Mouse (Mus musculus): ENCODE results near the gene Abtb2. TPM values are rescaled to one million over a fixed set of nuclear protein-coding genes. Genes with fewer than 3 reads are reported as not detected.

Gene Abtb2
- polyA plus RNA-seq, 1 experiment: 10.6 TPM

GRCm38 (mm10) chr2:103703336-103703735, 137.2 kb downstream of the Abtb2 start:
- H3K27me3 ChIP-seq (ENCODE audit: control insufficient read depth, insufficient read depth, low read length): no peaks in the 10 kb centered on the region
- WGBS: 36% methylated on average over 10 of the region's 10 CpGs
- no peak for DNase-seq (ENCODE audit: low read depth in 1 of 2, low spot score in 2 of 2)
- H3K36me3 ChIP-seq (ENCODE audit: control insufficient read depth, insufficient read depth, low read length): peaks cover 6% of the 10 kb centered on the region; the same call in 1 of the 2 replicates
- peak overlapping the region; percentile 47 for H3K27ac ChIP-seq (ENCODE audit: insufficient read depth, low read length)
- no peaks in the 10 kb centered on the region for H3K4me1 ChIP-seq (ENCODE audit: control insufficient read depth, insufficient read depth, insufficient read length)
- TF ChIP-seq CTCF (IDR thresholded peaks at IDR 0.05; ENCODE audit: extremely low read depth, insufficient read depth, insufficient read length, insufficient replicate concordance) (no peak), POLR2A (IDR thresholded peaks at IDR 0.05; ENCODE audit: low read depth, low read length) (no peak)
- H3K4me3 ChIP-seq (ENCODE audit: extremely low read depth, insufficient read depth, insufficient read length): no peak overlapping the region

DNA sequence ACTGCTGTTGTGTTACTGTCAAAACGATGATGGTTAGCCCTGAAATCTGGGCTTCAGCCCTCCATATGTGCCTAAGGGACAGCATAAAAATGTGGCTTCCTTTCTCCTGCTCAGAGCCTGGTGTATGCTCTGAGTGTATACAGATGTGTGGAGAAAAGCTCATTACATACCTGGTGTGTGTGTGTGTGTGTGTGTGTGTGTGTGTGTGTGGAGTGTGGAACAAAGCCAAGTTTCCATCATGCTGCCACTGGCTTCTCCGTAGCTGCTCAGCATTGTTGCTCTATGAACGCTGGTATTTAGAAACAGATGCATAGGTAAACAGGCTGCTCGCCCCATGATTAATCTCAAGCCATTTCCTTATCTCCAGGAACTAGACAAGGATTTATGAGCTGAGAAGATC, 137.8 kb downstream of the Abtb2 start:
- Histone ChIP-seq H3K27ac (ENCODE audit: insufficient read depth, low read length) (0 out of 2 replicates have a peak overlapping the region, but pooled peaks have one; percentile 47), H3K36me3 (ENCODE audit: control insufficient read depth, insufficient read depth, low read length) (peaks cover 6% of the 10 kb centered on the region; the same call in 1 of the 2 replicates), H3K4me3 (ENCODE audit: extremely low read depth, insufficient read depth, insufficient read length) (no peak overlapping the region), H3K4me1 (ENCODE audit: control insufficient read depth, insufficient read depth, insufficient read length) (no peaks in the 10 kb centered on the region), H3K27me3 (ENCODE audit: control insufficient read depth, insufficient read depth, low read length) (no peaks in the 10 kb centered on the region)
- TF ChIP-seq CTCF (IDR thresholded peaks at IDR 0.05; ENCODE audit: extremely low read depth, insufficient read depth, insufficient read length, insufficient replicate concordance): no peak
- no peak for TF ChIP-seq POLR2A (IDR thresholded peaks at IDR 0.05; ENCODE audit: low read depth, low read length)
- WGBS: 74% methylated on average over 4 of the region's 4 CpGs
- DNase-seq (ENCODE audit: low read depth in 1 of 2, low spot score in 2 of 2): no peak

DNA sequence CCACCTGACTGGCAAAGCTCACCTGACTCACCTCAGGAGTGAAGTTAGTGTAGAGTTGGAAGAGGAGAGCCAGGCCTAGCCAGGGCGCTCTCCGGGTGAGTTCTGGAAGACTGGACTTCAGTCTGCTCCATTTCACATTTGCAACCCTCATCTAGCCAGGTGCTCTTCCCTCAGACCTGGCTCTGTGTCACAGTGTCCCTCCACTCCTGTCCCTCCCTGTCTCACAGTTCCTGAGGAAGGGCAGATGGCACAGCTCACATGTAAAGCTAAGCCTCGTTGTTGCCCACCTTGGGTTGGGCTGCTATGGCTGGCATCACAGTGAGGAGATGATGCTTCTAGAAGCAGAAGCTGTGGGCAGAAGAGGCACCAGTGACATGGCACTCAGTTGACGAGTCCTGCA, 139.7 kb downstream of the Abtb2 start:
- H3K4me1 ChIP-seq (ENCODE audit: control insufficient read depth, insufficient read depth, insufficient read length): no peaks in the 10 kb centered on the region
- no peak for DNase-seq (ENCODE audit: low read depth in 1 of 2, low spot score in 2 of 2)
- no peak for TF ChIP-seq POLR2A (IDR thresholded peaks at IDR 0.05; ENCODE audit: low read depth, low read length)
- TF ChIP-seq CTCF (IDR thresholded peaks at IDR 0.05; ENCODE audit: extremely low read depth, insufficient read depth, insufficient read length, insufficient replicate concordance): no peak
- 82% methylated on average over 4 of the region's 4 CpGs for WGBS
- no peak overlapping the region for H3K4me3 ChIP-seq (ENCODE audit: extremely low read depth, insufficient read depth, insufficient read length)
- H3K27ac ChIP-seq (ENCODE audit: insufficient read depth, low read length): no peak overlapping the region
- peaks cover 8% of the 10 kb centered on the region; the same call in 1 of the 2 replicates for H3K36me3 ChIP-seq (ENCODE audit: control insufficient read depth, insufficient read depth, low read length)
- H3K27me3 ChIP-seq (ENCODE audit: control insufficient read depth, insufficient read depth, low read length): no peaks in the 10 kb centered on the region

- no peak overlapping the region for H3K27ac ChIP-seq (ENCODE audit: insufficient read depth, low read length)
- 45% methylated on average over 11 of the region's 11 CpGs for WGBS
- TF ChIP-seq CTCF (IDR thresholded peaks at IDR 0.05; ENCODE audit: extremely low read depth, insufficient read depth, insufficient read length, insufficient replicate concordance) (no peak), POLR2A (IDR thresholded peaks at IDR 0.05; ENCODE audit: low read depth, low read length) (no peak)
Measured at GRCm38 (mm10) chr2:103706226-103706625, 140.1 kb downstream of the Abtb2 start.

GRCm38 (mm10) chr2:103707056-103707776, 141.1 kb downstream of the Abtb2 start:
- 54% methylated on average over 6 of the region's 6 CpGs for WGBS

More at GRCm38 (mm10) chr2:103706226-103706625, 140.1 kb downstream of the Abtb2 start:
- Histone ChIP-seq H3K36me3 (ENCODE audit: control insufficient read depth, insufficient read depth, low read length) (peaks cover 8% of the 10 kb centered on the region; the same call in 1 of the 2 replicates), H3K27me3 (ENCODE audit: control insufficient read depth, insufficient read depth, low read length) (no peaks in the 10 kb centered on the region), H3K4me3 (ENCODE audit: extremely low read depth, insufficient read depth, insufficient read length) (no peak overlapping the region), H3K4me1 (ENCODE audit: control insufficient read depth, insufficient read depth, insufficient read length) (no peaks in the 10 kb centered on the region)
- DNase-seq (ENCODE audit: low read depth in 1 of 2, low spot score in 2 of 2): no peak

DNA sequence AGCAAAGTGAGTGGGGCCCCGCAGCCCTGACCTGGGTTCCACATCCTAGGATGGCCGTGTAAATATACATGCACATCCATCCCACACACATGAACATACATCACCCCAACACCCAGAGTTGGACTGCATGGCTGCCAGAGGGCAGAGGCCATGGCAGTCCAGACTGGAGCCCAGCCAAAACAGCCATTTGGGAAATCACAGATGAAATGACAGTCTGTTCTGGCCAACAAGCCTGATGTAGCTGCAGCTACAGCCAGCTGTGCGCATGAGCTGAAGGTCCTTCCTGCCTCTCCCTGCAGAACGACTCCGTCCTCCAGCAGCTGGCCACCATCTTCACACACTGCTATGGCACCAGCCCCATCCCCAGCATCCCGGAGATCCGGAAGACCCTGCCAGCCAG, 144.7 kb downstream of the Abtb2 start:
- Histone ChIP-seq H3K36me3 (ENCODE audit: control insufficient read depth, insufficient read depth, low read length) (peaks cover 8% of the 10 kb centered on the region; the same call in 1 of the 2 replicates), H3K27me3 (ENCODE audit: control insufficient read depth, insufficient read depth, low read length) (no peaks in the 10 kb centered on the region), H3K27ac (ENCODE audit: insufficient read depth, low read length) (no peak overlapping the region), H3K4me1 (ENCODE audit: control insufficient read depth, insufficient read depth, insufficient read length) (no peaks in the 10 kb centered on the region), H3K4me3 (ENCODE audit: extremely low read depth, insufficient read depth, insufficient read length) (no peak overlapping the region)
- no peak for DNase-seq (ENCODE audit: low read depth in 1 of 2, low spot score in 2 of 2)
- no peak for TF ChIP-seq CTCF (IDR thresholded peaks at IDR 0.05; ENCODE audit: extremely low read depth, insufficient read depth, insufficient read length, insufficient replicate concordance)
- no peak for TF ChIP-seq POLR2A (IDR thresholded peaks at IDR 0.05; ENCODE audit: low read depth, low read length)
- 92% methylated on average over 7 of the region's 7 CpGs for WGBS

More at GRCm38 (mm10) chr2:103707056-103707776, 141.1 kb downstream of the Abtb2 start:
- no peak for TF ChIP-seq CTCF (IDR thresholded peaks at IDR 0.05; ENCODE audit: extremely low read depth, insufficient read depth, insufficient read length, insufficient replicate concordance)
- no peak for TF ChIP-seq POLR2A (IDR thresholded peaks at IDR 0.05; ENCODE audit: low read depth, low read length)
- no peaks in the 10 kb centered on the region for H3K4me1 ChIP-seq (ENCODE audit: control insufficient read depth, insufficient read depth, insufficient read length)
- no peak overlapping the region for H3K4me3 ChIP-seq (ENCODE audit: extremely low read depth, insufficient read depth, insufficient read length)
- no peak overlapping the region for H3K27ac ChIP-seq (ENCODE audit: insufficient read depth, low read length)
- no peaks in the 10 kb centered on the region for H3K27me3 ChIP-seq (ENCODE audit: control insufficient read depth, insufficient read depth, low read length)
- DNase-seq (ENCODE audit: low read depth in 1 of 2, low spot score in 2 of 2): no peak
- peaks cover 8% of the 10 kb centered on the region; the same call in 1 of the 2 replicates for H3K36me3 ChIP-seq (ENCODE audit: control insufficient read depth, insufficient read depth, low read length)

DNA sequence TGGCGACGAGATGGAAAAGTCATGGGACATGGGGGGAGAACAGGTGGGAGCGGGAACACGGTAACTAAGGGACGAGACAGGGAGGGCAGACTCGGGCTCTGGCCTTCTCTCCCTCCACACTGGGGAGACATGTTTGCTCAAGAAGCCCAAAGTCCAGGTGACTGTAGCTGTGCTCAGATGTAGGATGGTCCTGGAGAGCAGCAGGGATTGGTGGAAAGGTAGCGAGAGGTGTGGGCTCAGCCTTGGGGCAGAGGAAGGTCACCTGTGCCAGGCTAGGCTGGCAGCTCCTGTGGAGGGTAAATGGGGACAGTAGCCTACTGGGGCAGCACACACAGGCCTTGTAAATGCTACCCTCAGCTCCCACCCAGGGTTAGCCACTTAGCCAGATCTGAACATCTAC, 147.7 kb downstream of the Abtb2 start:
- Histone ChIP-seq H3K4me3 (ENCODE audit: extremely low read depth, insufficient read depth, insufficient read length) (no peak overlapping the region), H3K36me3 (ENCODE audit: control insufficient read depth, insufficient read depth, low read length) (peaks cover 8% of the 10 kb centered on the region; the same call in 1 of the 2 replicates), H3K4me1 (ENCODE audit: control insufficient read depth, insufficient read depth, insufficient read length) (no peaks in the 10 kb centered on the region), H3K27me3 (ENCODE audit: control insufficient read depth, insufficient read depth, low read length) (no peaks in the 10 kb centered on the region), H3K27ac (ENCODE audit: insufficient read depth, low read length) (no peak overlapping the region)
- TF ChIP-seq POLR2A (IDR thresholded peaks at IDR 0.05; ENCODE audit: low read depth, low read length): no peak
- no peak for TF ChIP-seq CTCF (IDR thresholded peaks at IDR 0.05; ENCODE audit: extremely low read depth, insufficient read depth, insufficient read length, insufficient replicate concordance)
- no peak for DNase-seq (ENCODE audit: low read depth in 1 of 2, low spot score in 2 of 2)
- WGBS: 94% methylated on average over 7 of the region's 7 CpGs
